Mouse (Mus musculus): ENCODE measurements around the gene Cnga3.

DNA sequence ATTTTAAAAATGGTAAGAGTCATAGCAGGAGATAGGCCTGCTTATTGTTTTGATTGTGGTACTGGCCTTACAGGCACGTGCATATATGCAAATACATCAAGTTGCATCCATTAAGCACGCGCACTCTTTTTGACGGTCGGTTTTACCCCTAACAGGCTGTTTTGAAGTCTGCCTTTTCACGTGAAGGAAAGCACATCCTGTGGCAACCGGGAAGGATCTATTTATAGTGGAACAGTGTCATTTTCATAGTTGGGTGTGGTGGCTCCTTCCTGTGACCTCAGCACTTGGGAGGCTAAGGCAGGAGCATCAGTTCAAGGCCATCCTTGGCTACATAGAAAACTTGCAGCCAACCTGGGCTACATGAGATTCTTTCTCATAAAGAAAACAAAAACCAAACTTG, 72.3 kb downstream of the Cnga3 start:
- TF ChIP-seq CTCF (IDR thresholded peaks at IDR 0.05; ENCODE audit: control insufficient read depth, insufficient read depth, low read length) (no peak), POLR2A (IDR thresholded peaks at IDR 0.05; ENCODE audit: borderline replicate concordance, control insufficient read depth, low read depth, low read length) (no peak)
